Mouse (Mus musculus): ENCODE measurements around the gene Lrrc4.

The Lrrc4 gene

GRCm38 (mm10) chr6:28825894-28826293, 5.7 kb downstream of the Lrrc4 start:
- DNase-seq (ENCODE audit: low read depth): no peak

- DNase-seq (ENCODE audit: low read depth): no peak
These were observed 7.7 kb downstream of the Lrrc4 start for GRCm38 (mm10) chr6:28823802-28824201.

GRCm38 (mm10) chr6:28823375-28823774, 8.2 kb downstream of the Lrrc4 start:
- no peak for DNase-seq (ENCODE audit: low read depth)

- no peak for DNase-seq (ENCODE audit: low read depth)
These were observed 9.3 kb downstream of the Lrrc4 start for GRCm38 (mm10) chr6:28822296-28822695.

GRCm38 (mm10) chr6:28819509-28820358, 11.8 kb downstream of the Lrrc4 start:
- no peak for DNase-seq (ENCODE audit: low read depth)

- no peak for DNase-seq (ENCODE audit: low read depth)
These were observed 14.5 kb downstream of the Lrrc4 start for GRCm38 (mm10) chr6:28817039-28817438.

- no peak for DNase-seq (ENCODE audit: low read depth)
These were observed 16.7 kb downstream of the Lrrc4 start for GRCm38 (mm10) chr6:28814895-28815294.

GRCm38 (mm10) chr6:28813057-28813456, 18.5 kb downstream of the Lrrc4 start:
- DNase-seq (ENCODE audit: low read depth): no peak

- no peak for DNase-seq (ENCODE audit: low read depth)
These were observed 26.8 kb downstream of the Lrrc4 start for GRCm38 (mm10) chr6:28804751-28805150.

GRCm38 (mm10) chr6:28803678-28804279, 27.8 kb downstream of the Lrrc4 start:
- no peak for DNase-seq (ENCODE audit: low read depth)

- no peak for DNase-seq (ENCODE audit: low read depth)
These were observed 30.6 kb downstream of the Lrrc4 start for GRCm38 (mm10) chr6:28800976-28801375.

GRCm38 (mm10) chr6:28799818-28800217, 31.7 kb downstream of the Lrrc4 start:
- no peak for DNase-seq (ENCODE audit: low read depth)

GRCm38 (mm10) chr6:28795792-28796515, 35.6 kb downstream of the Lrrc4 start:
- DNase-seq (ENCODE audit: low read depth): no peak

GRCm38 (mm10) chr6:28795380-28795779, 36.2 kb downstream of the Lrrc4 start:
- DNase-seq (ENCODE audit: low read depth): no peak

- DNase-seq (ENCODE audit: low read depth): no peak
These were observed 39.7 kb downstream of the Lrrc4 start for GRCm38 (mm10) chr6:28791809-28792208.

GRCm38 (mm10) chr6:28791183-28791582, 40.4 kb downstream of the Lrrc4 start:
- no peak for DNase-seq (ENCODE audit: low read depth)

- no peak for DNase-seq (ENCODE audit: low read depth)
These were observed 41.9 kb downstream of the Lrrc4 start for GRCm38 (mm10) chr6:28789685-28790084.

GRCm38 (mm10) chr6:28787133-28787532, 44.4 kb downstream of the Lrrc4 start:
- DNase-seq (ENCODE audit: low read depth): no peak

- DNase-seq (ENCODE audit: low read depth): no peak
These were observed 45.8 kb downstream of the Lrrc4 start for GRCm38 (mm10) chr6:28785770-28786169.

GRCm38 (mm10) chr6:28783953-28784352, 47.6 kb downstream of the Lrrc4 start:
- no peak for DNase-seq (ENCODE audit: low read depth)

GRCm38 (mm10) chr6:28783082-28783647, 48.4 kb downstream of the Lrrc4 start:
- DNase-seq (ENCODE audit: low read depth): no peak

- no peak for DNase-seq (ENCODE audit: low read depth)
These were observed 49.9 kb downstream of the Lrrc4 start for GRCm38 (mm10) chr6:28781696-28782095.

GRCm38 (mm10) chr6:28771331-28771730, 60.2 kb downstream of the Lrrc4 start:
- DNase-seq (ENCODE audit: low read depth): no peak
